In genomic region chr17:30657530-30658151, GRCm38 (mm10) we compare ENCODE assay signal across 8 mouse cellular contexts. TPM values are rescaled to one million over a fixed set of nuclear protein-coding genes. Genes with fewer than 3 reads are reported as not detected.
DNase-seq lines count a peak whose midpoint lies in the region; ATAC-seq and TF ChIP-seq lines count a peak whose summit lies in the region.

No protein-coding gene starts in this region.

- no peaks in the 10 kb centered on the region for H3K27me3 ChIP-seq in heart, adult 2 months (ENCODE audit: control insufficient read depth, insufficient read depth, low read length)
- H3K27me3 ChIP-seq in E14TG2a.4 (ENCODE audit: insufficient read depth, low read length): no peaks in the 10 kb centered on the region
- no peaks in the 10 kb centered on the region for H3K27me3 ChIP-seq in forebrain, postnatal 0 days (ENCODE audit: insufficient read depth, low read length)
- H3K27me3 ChIP-seq in liver, postnatal 0 days (ENCODE audit: insufficient read depth, low read length): no peaks in the 10 kb centered on the region

- ATAC-seq in forebrain, postnatal 0 days: no peak
- peak; percentile 82 for ATAC-seq in liver, postnatal 0 days

- TF ChIP-seq EP300 in heart, adult 2 months (IDR thresholded peaks at IDR 0.05; ENCODE audit: insufficient read depth, low read depth, low read length): no peak
- TF ChIP-seq EP300 in liver, postnatal 0 days (IDR thresholded peaks at IDR 0.05; ENCODE audit: low read depth): no peak

- no peak overlapping the region; the same call in 1 of the 2 replicates for H3K27ac ChIP-seq in heart, adult 2 months
- no peak overlapping the region for H3K27ac ChIP-seq in forebrain, postnatal 0 days (ENCODE audit: low read depth, low read length)
- peak overlapping the region; percentile 75 for H3K27ac ChIP-seq in liver, postnatal 0 days (ENCODE audit: low read depth)

- no peak for TF ChIP-seq POLR2A in heart, adult 2 months (IDR thresholded peaks at IDR 0.05; ENCODE audit: insufficient read depth, low read depth, low read length)

- WGBS in heart, adult 2 months: 50% methylated on average over 8 of the region's 8 CpGs
- 48% methylated on average over 8 of the region's 8 CpGs for WGBS in forebrain, postnatal 0 days
- WGBS in liver, postnatal 0 days (ENCODE audit: insufficient replicate concordance): 43% methylated on average over 8 of the region's 8 CpGs

- H3K9ac ChIP-seq in heart, adult 2 months (ENCODE audit: low read depth, low read length): no peak overlapping the region
- H3K9ac ChIP-seq in forebrain, postnatal 0 days: peak overlapping the region; percentile 23
- peak overlapping the region; percentile 31; the same call in 1 of the 2 replicates for H3K9ac ChIP-seq in liver, postnatal 0 days (replicated peaks)

- H3K9me3 ChIP-seq in E14TG2a.4 (ENCODE audit: low read length): no peaks in the 10 kb centered on the region
- H3K9me3 ChIP-seq in forebrain, postnatal 0 days (ENCODE audit: low read length): no peaks in the 10 kb centered on the region
- 0 out of 2 replicates have a peak, but pooled peaks cover 1% of the 10 kb centered on the region for H3K9me3 ChIP-seq in liver, postnatal 0 days (ENCODE audit: low read length)

- H3K4me1 ChIP-seq in heart, adult 2 months (ENCODE audit: control insufficient read depth, insufficient read depth, low read length): no peaks in the 10 kb centered on the region
- H3K4me1 ChIP-seq in E14TG2a.4 (replicated peaks; ENCODE audit: low read depth, low read length): peaks cover 48% of the 10 kb centered on the region
- no peaks in the 10 kb centered on the region for H3K4me1 ChIP-seq in forebrain, postnatal 0 days (ENCODE audit: insufficient read depth)
- H3K4me1 ChIP-seq in liver, postnatal 0 days (ENCODE audit: insufficient read depth): peaks cover 3% of the 10 kb centered on the region; the same call in 1 of the 2 replicates

- no peak for DNase-seq in heart, adult 2 months
- DNase-seq in heart, adult 8-10 months (ENCODE audit: low spot score): no peak
- DNase-seq in forebrain, postnatal 0 days: no peak
- no peak for DNase-seq in liver, postnatal 0 days
- no peak for DNase-seq in right cerebral cortex, postnatal 4 days
- no peak for DNase-seq in thymus, postnatal 4 days
- DNase-seq in ovary, adult 18-20 months (ENCODE audit: low spot score): no peak

- H3K79me2 ChIP-seq in heart, adult 2 months (replicated peaks; ENCODE audit: control insufficient read depth, insufficient read depth, low read length): no peaks in the 10 kb centered on the region

- peak overlapping the region; percentile 47 for H3K4me3 ChIP-seq in heart, adult 2 months
- peak overlapping the region; percentile 33; the same call in 1 of the 2 replicates for H3K4me3 ChIP-seq in E14TG2a.4 (replicated peaks; ENCODE audit: low read length)
- peak overlapping the region; percentile 22 for H3K4me3 ChIP-seq in forebrain, postnatal 0 days (ENCODE audit: low read depth, low read length)
- peak overlapping the region; percentile 28 for H3K4me3 ChIP-seq in liver, postnatal 0 days (ENCODE audit: low read depth, low read length)

- no peak for TF ChIP-seq CTCF in heart, adult 2 months (IDR thresholded peaks at IDR 0.05)
- TF ChIP-seq CTCF in E14TG2a.4 (conservative IDR thresholded peaks at IDR 0.05; ENCODE audit: low read length): no peak
- no peak for TF ChIP-seq CTCF in forebrain, postnatal 0 days (IDR thresholded peaks at IDR 0.05; ENCODE audit: low read depth)
- TF ChIP-seq CTCF in liver, postnatal 0 days (IDR thresholded peaks at IDR 0.05; ENCODE audit: low read depth): no peak

- peak overlapping the region; percentile 40 for H3K4me2 ChIP-seq in forebrain, postnatal 0 days (ENCODE audit: low read depth)
- peak overlapping the region; percentile 65 for H3K4me2 ChIP-seq in liver, postnatal 0 days (ENCODE audit: low read depth, low read length)

- intact Hi-C loops in heart, adult 2 months (cut with DNase I): no loop called here

- H3K36me3 ChIP-seq in heart, adult 2 months (ENCODE audit: control insufficient read depth, insufficient read depth, low read length): no peaks in the 10 kb centered on the region
- H3K36me3 ChIP-seq in E14TG2a.4 (ENCODE audit: insufficient read depth, low read length): peaks cover 97% of the 10 kb centered on the region
- no peaks in the 10 kb centered on the region for H3K36me3 ChIP-seq in forebrain, postnatal 0 days (ENCODE audit: insufficient read depth)
- H3K36me3 ChIP-seq in liver, postnatal 0 days (replicated peaks; ENCODE audit: insufficient read depth, low read length): no peaks in the 10 kb centered on the region

RNA-seq across cellular contexts. Expression of gene Glo1, which starts 31.0 kb away (rescaled TPM):
- 100 to 1,000 TPM; 146 to 164 TPM for total RNA-seq in heart, adult 2 months (2021)
- polyA plus RNA-seq in heart, adult 2 months (2012; rRNA removed): 65.7 and 118 TPM in 2 replicates
- 100 to 1,000 TPM; 157 to 166 (median 162) TPM for total RNA-seq in heart, adult 8-10 months (2022)
- 150 and 172 TPM in 2 replicates for total RNA-seq in forebrain, postnatal 0 days (2014; rRNA removed)
- polyA plus RNA-seq in forebrain, postnatal 0 days (2015; fragmentation: Nextera tagmentation; extraction: Ambion mirVana): 186 and 194 TPM in 2 replicates
- 219 and 220 TPM in 2 replicates for polyA plus RNA-seq in liver, postnatal 0 days (2015; fragmentation: Nextera tagmentation; extraction: Ambion mirVana)

RNA-seq across cellular contexts. Expression of gene Dnah8, which starts 33.5 kb away (rescaled TPM):
- 1 to 10 TPM in 1 of 2 experiments, under 1 TPM in 1; 0.97 to 1.2 TPM for total RNA-seq in heart, adult 2 months (2021)
- polyA plus RNA-seq in heart, adult 2 months (2012; rRNA removed): 0.45 and 1.00 TPM in 2 replicates
- 1 to 10 TPM in 2 of 4 experiments, under 1 TPM in 2; 0.62 to 1.7 (median 1.0) TPM for total RNA-seq in heart, adult 8-10 months (2022)
- 1.5 and 5.0 TPM in 2 replicates for total RNA-seq in forebrain, postnatal 0 days (2014; rRNA removed)
- polyA plus RNA-seq in forebrain, postnatal 0 days (2015; fragmentation: Nextera tagmentation; extraction: Ambion mirVana): 0.80 and 2.1 TPM in 2 replicates
- polyA plus RNA-seq in liver, postnatal 0 days (2015; fragmentation: Nextera tagmentation; extraction: Ambion mirVana): 0.63 and 0.64 TPM in 2 replicates
